Mouse (Mus musculus) small intestine, adult 2 months (tissue): ENCODE data around the gene Eif2b4. TPM values are rescaled to one million over a fixed set of nuclear protein-coding genes. Genes with fewer than 3 reads are reported as not detected.

Experiments used
- H3K27ac ChIP-seq: fragments of 200-500 bp; 2 replicates; pipeline ENCODE4 v1.5.1; 2012; ENCODE audit warnings: low read depth, low read length, control low read depth, inconsistent platforms; ENCODE audit not compliant: insufficient read depth
- H3K27me3 ChIP-seq: fragments of 200-500 bp; 2 replicates; pipeline ENCODE4 v1.6.1; 2012; ENCODE audit warnings: mild to moderate bottlenecking, moderate library complexity, low read length, inconsistent platforms; ENCODE audit not compliant: control insufficient read depth, insufficient read depth
- H3K36me3 ChIP-seq: fragments of 200-500 bp; 2 replicates; pipeline ENCODE4 v1.6.1; 2012; ENCODE audit warnings: mild to moderate bottlenecking, low read length, control low read depth, inconsistent platforms; ENCODE audit not compliant: control insufficient read depth, insufficient read depth
- H3K4me1 ChIP-seq: fragments of 200-500 bp; 2 replicates; pipeline ENCODE4 v1.6.1; 2012; ENCODE audit warnings: low read length, inconsistent platforms, mixed read lengths; ENCODE audit not compliant: control insufficient read depth, insufficient read depth, insufficient read length
- H3K4me3 ChIP-seq: fragments of 200-500 bp; 2 replicates; pipeline ENCODE4 v1.5.1; 2012; ENCODE audit warnings: low read depth, mild to moderate bottlenecking, control low read depth, inconsistent platforms, low read length, moderate library complexity
- CTCF ChIP-seq: fragments of 200-500 bp; IDR thresholded peaks from 2 replicates; pipeline ENCODE4 v1.5.1; 2012; ENCODE audit warnings: low read depth, mild to moderate bottlenecking, control low read depth, inconsistent platforms, low read length, moderate library complexity, mixed read lengths; ENCODE audit not compliant: insufficient replicate concordance, insufficient read length; ENCODE audit errors: extremely low read depth
- POLR2A ChIP-seq: fragments of 200-500 bp; IDR thresholded peaks from 2 replicates; pipeline ENCODE4 v1.6.1; 2012; ENCODE audit warnings: low read depth, mild to moderate bottlenecking, control low read depth, inconsistent platforms, low read length, moderate library complexity
- WGBS: fragments of 180-500 bp; shearing (Covaris S2); methylation state at CpG from one replicate; pipeline ENCODE4 v1.1.7; 2018; 5-methylcytosine and 5-hydroxymethylcytosine counted together
- polyA plus RNA-seq: library from polyadenylated mRNA; depleted of rRNA; stranded (reverse); fragments of >200 nt; gene quantifications from 2 replicates; pipeline ENCODE4 v1.2.3, GENCODE M21; 2012

Gene Eif2b4
- polyA plus RNA-seq, 1 experiment: 43.2 TPM

DNA sequence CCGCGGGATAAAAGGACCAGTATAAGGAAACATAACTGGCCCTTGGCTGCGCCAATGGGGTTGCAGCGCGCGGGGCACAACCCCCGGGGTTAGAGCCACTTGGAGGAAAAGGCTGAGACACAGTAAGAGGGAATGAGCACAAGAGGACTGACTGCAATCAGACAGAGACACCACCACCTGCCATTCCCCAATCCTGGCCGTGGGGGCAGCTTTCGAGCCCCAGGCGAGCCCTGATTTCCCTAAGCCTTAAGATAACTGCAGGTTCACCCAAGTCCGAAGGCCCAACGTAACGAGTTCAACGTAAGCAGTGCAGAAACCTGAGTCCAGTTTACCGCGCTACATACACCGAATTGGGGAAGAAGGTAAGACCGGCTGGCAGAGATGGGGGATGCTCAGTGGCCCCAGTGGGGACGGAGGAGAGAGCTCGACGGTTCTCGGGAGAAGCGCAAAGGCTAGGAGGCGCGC is 13.9 kb downstream of the Eif2b4 start:
- H3K27me3 ChIP-seq: no peaks in the 10 kb centered on the region
- H3K4me3 ChIP-seq: peak overlapping the region; percentile 87
- H3K27ac ChIP-seq: peak overlapping the region; percentile 95
- peaks cover 2% of the 10 kb centered on the region; the same call in 1 of the 2 replicates for H3K36me3 ChIP-seq
- TF ChIP-seq CTCF (0 out of 2 replicates have a peak, but pooled peaks have one; percentile 9), POLR2A (no peak)
- H3K4me1 ChIP-seq: peaks cover 2% of the 10 kb centered on the region; the same call in 1 of the 2 replicates
- under 1% methylated on average over 25 of the region's 25 CpGs for WGBS

DNA sequence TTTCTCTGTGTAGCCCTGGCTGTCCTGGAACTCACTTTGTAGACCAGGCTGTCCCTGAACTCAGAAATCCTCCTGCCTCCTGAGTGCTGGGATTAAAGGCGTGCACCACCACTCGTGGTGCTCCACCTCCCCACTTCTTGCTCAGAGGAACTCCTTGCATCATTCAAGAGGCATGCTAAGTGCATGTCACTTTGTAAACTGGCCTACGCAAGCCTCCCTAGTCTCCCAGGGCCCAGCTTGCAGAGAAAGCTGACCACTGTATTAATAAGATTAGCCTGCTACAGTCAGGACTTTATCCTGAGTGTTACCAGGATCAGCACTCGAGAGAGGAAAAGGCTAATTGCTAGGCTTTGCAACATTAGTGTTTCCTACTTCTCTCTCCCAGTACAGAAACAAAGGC is 24.6 kb downstream of the Eif2b4 start:
- WGBS: 88% methylated on average over 4 of the region's 4 CpGs
- TF ChIP-seq POLR2A (no peak), CTCF (no peak)
- no peak overlapping the region for H3K4me3 ChIP-seq
- H3K4me1 ChIP-seq: no peaks in the 10 kb centered on the region
- H3K36me3 ChIP-seq: peaks cover 83% of the 10 kb centered on the region
- no peaks in the 10 kb centered on the region for H3K27me3 ChIP-seq
- no peak overlapping the region for H3K27ac ChIP-seq

- no peak for TF ChIP-seq POLR2A
- no peak for TF ChIP-seq CTCF
- H3K27me3 ChIP-seq: no peaks in the 10 kb centered on the region
- H3K4me1 ChIP-seq: no peaks in the 10 kb centered on the region; the same call in 1 of the 2 replicates
- 95% methylated on average over 1 of the region's 1 CpGs for WGBS
- no peak overlapping the region for H3K4me3 ChIP-seq
- no peak overlapping the region for H3K27ac ChIP-seq
- peaks cover 70% of the 10 kb centered on the region for H3K36me3 ChIP-seq
These were observed 28.4 kb downstream of the Eif2b4 start for GRCm38 (mm10) chr5:31164878-31165277.

DNA sequence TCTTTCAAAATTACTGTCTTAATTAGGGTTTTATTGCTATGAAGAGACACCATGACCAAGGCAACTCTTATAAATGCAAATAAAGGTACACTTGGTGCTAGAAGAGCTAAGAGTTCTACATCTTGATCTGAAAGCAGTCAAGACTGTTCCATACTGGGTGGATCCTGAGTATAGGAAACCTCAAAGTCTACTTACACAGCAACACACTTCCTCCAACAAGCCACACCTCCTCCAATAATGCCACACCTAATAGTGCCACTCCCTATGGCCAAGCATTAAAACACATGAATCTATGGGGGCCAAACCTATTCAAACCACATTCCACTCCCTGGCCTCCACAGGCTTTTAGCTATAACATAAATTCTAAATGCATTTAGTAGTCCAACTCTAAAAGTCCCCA is 30.8 kb downstream of the Eif2b4 start:
- TF ChIP-seq POLR2A: no peak
- TF ChIP-seq CTCF: no peak
- Histone ChIP-seq H3K36me3 (peaks cover 69% of the 10 kb centered on the region), H3K4me1 (no peaks in the 10 kb centered on the region; the same call in 1 of the 2 replicates), H3K4me3 (no peak overlapping the region), H3K27ac (no peak overlapping the region), H3K27me3 (no peaks in the 10 kb centered on the region)

DNA sequence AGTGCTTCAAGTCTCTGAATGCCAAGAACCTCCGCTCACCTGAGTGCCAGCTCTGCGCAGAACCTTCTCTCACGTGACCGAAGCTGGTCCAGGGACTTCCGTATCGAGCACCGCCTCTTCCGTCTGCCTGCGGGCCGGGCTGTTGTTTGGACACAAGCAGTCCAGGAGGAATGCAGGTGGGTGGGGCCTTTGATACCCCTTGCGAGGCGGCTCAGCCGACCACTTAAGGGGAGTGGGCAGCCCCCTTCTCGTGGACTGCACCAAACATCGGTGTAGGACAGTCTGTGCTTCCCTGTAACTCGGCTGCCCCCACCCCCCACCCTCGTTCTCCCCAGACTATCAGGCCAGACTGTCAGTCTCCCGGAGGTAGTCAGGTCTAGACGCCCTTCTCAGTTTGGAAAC is 39.1 kb downstream of the Eif2b4 start, which contains the start of gene Mpv17:
Gene Mpv17 (minus strand): TSS at position 100 of the 402 bp plus-strand sequence.
- Histone ChIP-seq H3K4me3 (peak within 1 kb of the TSS; percentile 98), H3K27me3 (no peaks in the 10 kb centered on the region), H3K36me3 (peaks cover 26% of the 10 kb centered on the region), H3K27ac (0 out of 2 replicates have a peak within 1 kb of the TSS, but pooled peaks have one; percentile 38), H3K4me1 (peaks cover 4% of the 10 kb centered on the region; the same call in 1 of the 2 replicates)
- TF ChIP-seq POLR2A: peak; percentile 84
- TF ChIP-seq CTCF: no peak
- WGBS: under 1% methylated on average over 19 of the region's 19 CpGs

- Histone ChIP-seq H3K27me3 (no peaks in the 10 kb centered on the region), H3K27ac (0 out of 2 replicates have a peak overlapping the region, but pooled peaks have one; percentile 10), H3K4me3 (peak overlapping the region; percentile 98), H3K4me1 (peaks cover 4% of the 10 kb centered on the region; the same call in 1 of the 2 replicates), H3K36me3 (peaks cover 20% of the 10 kb centered on the region)
- WGBS: 15% methylated on average over 6 of the region's 6 CpGs
- TF ChIP-seq CTCF (no peak), POLR2A (no peak)
These were observed 39.6 kb downstream of the Eif2b4 start for GRCm38 (mm10) chr5:31153516-31154151.

DNA sequence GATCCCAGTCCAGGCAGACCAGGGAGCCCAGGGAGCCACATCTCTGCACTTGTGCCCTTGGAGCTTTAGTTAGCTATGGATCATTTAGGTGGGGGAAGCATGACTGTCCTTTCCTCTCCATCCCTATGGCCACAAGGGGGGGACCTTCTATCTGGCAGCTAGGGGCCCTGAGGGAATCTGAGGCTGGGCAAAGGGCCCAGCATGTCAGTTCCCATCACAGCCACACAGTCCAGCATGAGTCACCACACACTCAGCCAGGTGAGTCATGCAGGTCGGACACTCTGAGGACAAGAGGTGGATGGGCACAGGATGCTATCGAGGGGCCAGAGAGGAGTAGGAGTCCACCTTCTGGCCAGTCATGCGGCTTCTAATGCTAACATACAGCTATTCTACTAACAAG is 41.5 kb downstream of the Eif2b4 start:
- peaks cover 3% of the 10 kb centered on the region; the same call in 1 of the 2 replicates for H3K36me3 ChIP-seq
- 65% methylated on average over 3 of the region's 3 CpGs for WGBS
- H3K27me3 ChIP-seq: no peaks in the 10 kb centered on the region
- peaks cover 4% of the 10 kb centered on the region; the same call in 1 of the 2 replicates for H3K4me1 ChIP-seq
- H3K4me3 ChIP-seq: no peak overlapping the region
- no peak overlapping the region for H3K27ac ChIP-seq
- no peak for TF ChIP-seq CTCF
- TF ChIP-seq POLR2A: no peak
